Mouse (Mus musculus) thymus, postnatal 10 days (tissue): Measurements from ENCODE around the gene Galnt2.

Experiments
- DNase-seq, 2 experiments: peaks; one replicate each; pipeline ENCODE4 v3.0.0; 2021; ENCODE audit warnings: low spot score in 2 of 2

Galnt2 gene

DNA sequence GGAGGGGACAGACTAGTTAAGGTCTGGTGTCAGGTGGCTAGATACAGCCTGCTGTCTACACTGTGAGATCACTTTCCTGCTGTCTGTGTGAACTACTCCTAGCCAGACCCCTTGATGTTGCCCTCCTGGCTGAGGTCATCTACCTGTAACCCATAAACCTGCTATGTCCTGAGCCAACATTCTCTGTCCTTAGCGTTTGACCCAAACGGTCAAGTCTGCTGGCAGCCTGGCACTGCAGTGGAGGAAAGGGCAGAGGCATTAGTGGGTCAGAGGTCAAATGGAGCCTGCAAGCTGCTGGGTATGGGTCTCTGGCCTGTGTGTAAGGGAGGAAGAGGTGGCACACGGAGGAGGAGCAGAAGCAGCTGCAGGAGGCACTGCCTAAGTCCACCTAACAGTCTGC lies 41.6 kb downstream of the Galnt2 start:
- no peak for DNase-seq

DNA sequence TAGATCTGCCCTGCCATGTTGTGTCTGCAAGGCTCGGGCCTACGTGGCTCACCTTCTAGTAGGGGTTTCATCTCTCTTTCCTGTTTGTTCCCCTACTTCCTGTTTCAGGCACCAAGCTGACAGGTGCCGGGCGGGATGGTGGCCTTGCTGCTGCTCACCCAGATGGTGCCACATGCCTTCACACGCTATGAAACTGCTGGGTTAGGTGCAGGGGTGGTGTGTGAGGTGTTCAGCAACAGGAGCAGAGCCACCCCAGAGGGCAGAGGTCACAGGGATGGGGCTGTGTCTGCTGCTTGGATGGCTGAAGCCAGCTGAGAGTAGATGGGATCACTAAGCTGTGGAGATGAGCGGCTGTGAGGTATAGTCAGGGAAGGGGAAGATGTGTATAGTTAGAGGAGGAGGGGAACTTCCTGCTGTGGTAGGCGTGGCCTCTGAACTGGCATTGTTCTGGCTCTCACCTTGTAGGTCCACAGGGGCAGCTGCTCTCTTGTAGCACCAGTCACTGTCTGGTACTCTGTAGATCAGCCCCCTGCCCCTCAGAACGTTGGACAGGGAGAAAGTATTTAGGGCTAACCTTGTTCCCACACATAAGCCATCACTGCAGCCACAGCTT lies 42.5 kb downstream of the Galnt2 start:
- DNase-seq, result peak; percentile 74 to 82

DNA sequence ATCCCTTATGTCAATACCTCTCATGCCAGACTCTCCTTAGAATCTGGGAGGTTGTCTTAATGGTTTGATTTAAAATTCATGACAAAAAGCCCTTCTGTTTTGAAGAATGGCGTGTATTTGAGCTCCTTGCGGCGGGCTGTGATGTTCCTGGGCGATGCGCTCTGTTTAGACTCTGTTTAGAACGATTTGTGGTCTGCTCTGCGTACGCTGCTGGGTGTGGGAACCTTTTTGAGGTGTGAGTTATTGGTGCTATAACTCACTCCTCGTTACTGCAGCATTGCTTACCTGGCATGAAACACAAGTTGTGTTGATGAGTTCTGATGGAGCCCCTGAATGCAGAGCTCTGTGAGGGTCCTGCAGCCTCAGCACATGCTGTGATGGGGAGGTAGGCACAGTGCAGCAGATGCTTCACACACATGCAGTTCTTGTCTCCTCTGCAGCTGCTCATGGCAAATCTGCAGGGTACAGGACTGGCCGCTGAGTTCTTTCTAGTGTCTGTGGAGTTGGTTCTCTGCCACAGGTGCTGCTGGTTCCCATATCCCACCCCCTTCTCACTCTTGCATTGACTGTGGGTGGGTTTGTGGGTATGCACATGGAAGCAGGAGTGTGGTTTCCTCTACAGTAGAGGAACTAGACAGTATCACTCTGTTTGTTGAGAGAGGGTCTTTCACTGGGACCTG lies 43.4 kb downstream of the Galnt2 start:
- peak; percentile 58 to 67 for DNase-seq

DNA sequence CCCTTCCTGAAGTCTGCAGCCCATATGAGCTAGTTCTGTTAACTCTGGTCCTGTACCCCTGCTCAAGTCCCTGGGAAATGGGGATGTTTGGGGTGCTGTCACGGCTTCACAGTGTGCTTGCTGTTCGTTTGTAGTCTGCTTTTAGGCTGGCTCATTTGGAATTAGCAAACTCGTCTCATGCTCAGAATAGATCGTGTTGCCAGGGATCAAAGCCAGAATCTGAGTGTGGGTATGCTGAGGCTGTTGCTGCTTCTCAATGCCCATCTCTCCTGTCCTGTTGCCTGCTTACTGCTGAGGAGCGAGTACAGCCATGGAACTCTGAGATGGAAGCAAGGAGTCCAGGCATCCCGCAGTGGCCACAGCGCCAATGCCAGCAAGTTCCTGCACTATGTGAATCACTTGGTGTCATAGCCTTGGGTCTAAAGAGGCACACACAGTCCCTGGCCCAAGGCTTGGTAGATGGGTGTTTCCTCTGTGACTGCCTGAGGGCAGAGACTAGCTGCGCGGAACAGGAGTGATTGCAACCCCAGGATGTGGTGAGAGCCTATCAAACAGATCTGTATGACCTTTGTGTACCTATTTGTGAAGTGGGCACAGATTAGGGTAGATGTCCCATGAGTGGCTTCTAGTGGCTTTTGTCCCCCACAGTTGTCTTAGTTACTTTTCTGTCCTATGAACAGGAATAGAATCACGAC lies 44.3 kb downstream of the Galnt2 start:
- DNase-seq, result no peak

DNA sequence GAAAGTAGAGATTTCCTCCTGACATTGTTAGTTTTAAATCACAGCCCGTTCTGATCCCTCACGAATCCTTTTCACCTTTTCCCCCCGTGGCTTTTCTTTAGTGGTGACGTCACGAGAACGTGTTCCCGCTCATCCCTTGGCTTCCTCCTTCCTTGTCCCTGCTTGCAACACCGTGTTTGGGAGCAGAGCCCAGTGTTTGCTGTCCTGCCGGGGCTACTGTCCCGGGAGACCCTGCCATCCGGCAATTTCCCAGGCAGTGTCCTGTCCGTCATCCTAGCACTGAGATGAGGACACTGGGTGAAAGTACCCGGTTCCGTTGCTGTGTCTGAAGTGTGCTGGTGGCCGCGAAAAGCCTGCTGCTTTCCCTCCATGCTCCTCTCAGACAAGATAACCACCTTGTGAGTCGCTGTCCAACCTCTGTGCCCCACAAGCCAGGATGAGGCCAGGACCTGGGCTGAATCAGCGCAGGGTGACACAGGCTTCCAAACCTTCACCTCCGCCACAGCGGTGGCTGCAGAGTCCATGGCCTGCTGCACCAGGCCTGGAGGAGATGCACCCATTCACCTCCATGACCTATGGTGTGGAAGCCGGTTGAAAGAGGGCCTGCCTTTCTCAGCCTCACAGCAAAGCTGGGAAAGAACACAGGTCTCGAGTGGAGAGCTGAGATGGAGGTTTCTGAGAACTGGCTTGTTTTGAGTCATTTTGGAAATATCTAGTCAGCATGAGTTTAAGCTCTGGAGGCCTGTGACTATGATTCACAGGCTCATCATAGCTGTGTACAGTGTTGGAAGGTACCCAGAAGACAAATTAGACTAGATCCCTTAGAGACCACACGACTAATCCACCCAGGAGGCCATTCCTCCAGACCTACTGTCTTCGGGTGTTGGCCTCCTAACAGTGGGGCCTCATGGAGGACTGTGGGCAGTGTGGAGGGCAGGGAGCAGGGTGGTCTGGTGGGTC lies 47.0 kb downstream of the Galnt2 start:
- no peak for DNase-seq

DNA sequence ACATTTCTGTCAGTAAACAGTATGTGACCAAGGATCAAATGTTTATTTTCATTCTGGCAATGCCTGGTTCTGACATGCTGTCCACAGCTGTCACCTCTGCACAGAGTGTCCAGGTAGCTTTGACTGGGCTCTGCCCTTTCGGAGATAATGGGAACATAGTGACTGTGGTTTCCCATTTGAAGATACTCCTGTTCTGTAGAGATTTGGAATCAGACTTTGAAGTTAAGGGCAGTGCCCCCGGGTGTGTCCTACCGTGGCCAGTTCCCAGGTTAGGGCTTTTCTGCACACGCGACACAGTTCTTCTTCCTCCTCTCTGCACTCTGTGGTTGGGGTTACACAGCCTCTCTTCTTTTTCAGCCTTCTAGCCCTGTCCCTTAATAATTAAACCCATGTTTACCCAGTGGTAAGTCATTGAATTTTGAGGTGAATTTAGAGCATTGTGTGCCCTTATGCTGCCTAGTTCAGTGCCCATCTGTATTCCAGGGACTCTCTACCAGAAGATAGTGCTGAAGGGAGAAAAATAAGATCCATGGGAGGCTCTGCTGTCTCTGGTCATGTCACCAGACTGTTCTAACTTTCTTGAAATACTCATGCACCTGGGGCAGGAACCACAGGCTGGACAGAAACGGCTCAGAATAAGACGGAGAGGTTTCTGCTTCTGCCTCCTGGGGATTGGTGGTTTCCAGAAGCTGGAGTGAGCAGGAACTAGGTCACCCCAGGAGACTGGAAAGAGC lies 47.9 kb downstream of the Galnt2 start:
- DNase-seq, result no peak

DNA sequence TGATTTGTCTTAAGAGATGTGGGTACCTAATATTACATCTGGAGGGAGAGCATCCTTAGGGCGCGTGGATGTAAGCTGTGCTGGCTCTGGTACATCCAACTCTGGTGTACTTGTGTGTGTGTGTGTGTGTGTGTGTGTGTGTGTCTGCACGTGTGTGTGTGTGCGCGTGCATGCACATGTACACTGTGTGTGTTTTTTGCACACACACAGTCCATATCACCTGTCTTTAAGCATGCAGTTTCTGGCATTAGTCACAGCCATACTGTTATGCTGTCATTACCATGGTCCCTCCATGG lies 48.4 kb downstream of the Galnt2 start:
- no peak for DNase-seq

DNA sequence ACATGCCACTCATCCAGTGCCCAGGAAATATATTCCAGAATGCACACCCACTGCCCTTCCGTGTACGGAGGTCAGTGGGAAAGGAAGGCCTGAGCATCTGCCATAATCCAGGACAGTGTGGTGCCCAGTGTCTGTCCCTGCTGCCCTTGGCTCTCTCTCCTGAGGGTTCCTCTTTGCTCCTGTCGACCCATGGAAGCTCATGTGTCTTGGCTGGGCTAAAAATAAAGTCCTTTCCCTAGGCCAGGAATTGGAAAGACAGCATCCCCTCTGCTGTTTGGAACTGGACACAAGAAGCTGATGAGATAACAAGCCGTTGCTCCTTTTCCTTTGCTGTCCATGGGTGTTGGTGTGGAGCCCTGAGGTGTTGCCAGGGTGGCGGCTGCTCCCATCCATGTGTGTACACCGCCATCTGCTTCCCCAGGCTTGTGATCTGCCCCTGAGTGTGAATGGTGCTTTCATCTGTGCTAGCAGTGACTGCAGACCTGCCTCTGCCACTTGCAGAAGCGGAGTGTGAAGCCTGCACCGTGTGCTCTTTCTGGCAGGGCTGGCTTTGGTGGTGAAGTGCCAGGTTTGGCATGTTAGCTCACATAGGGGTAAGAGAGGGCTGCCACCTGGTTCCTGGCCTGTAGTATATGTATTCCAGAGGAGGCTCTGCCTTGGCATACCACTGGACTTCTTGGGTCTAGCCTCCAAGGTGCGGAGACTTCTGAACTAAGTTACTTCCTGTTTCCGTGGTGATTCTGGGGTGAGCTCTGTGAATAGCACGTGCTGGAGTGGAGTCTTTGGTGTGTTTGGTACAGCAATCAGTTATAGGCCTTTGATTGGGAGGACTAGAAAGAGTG lies 50.7 kb downstream of the Galnt2 start:
- DNase-seq, result no peak

DNA sequence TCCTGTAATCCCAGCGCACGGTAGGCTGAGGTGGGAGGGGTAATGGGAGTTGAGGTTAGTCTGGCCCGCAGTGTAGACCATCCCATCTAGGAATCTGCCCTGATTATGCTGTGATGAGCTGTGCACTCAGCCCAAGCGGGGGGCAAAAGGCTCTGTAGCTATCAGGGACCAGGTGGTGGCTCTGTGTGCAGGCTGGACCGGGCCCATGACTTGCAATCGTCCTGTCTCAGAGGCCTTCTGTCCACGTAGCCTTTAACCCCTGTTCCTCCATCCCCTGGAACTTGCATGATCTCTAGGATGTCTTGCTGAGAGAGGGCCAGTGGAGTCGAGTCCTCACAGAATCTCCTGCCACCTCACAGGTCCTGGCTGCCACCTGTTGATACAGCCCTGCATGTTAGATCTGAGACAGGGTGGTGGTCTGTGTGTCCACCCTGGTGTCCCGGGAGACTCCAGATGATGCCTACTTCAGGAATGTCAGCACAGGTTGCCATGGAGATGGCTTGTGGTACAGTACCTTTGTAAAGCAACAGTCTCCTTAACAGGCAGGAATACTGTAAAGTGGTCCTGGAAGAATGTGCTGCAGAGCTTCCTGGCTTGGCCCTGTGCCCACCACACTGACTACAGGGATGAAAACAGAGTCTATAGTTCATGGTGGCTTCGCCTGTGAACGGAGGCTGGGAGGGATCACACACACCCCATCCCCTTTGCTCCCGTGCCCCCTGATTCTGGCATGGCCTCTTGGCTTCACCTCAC lies 51.9 kb downstream of the Galnt2 start:
- DNase-seq, result no peak

DNA sequence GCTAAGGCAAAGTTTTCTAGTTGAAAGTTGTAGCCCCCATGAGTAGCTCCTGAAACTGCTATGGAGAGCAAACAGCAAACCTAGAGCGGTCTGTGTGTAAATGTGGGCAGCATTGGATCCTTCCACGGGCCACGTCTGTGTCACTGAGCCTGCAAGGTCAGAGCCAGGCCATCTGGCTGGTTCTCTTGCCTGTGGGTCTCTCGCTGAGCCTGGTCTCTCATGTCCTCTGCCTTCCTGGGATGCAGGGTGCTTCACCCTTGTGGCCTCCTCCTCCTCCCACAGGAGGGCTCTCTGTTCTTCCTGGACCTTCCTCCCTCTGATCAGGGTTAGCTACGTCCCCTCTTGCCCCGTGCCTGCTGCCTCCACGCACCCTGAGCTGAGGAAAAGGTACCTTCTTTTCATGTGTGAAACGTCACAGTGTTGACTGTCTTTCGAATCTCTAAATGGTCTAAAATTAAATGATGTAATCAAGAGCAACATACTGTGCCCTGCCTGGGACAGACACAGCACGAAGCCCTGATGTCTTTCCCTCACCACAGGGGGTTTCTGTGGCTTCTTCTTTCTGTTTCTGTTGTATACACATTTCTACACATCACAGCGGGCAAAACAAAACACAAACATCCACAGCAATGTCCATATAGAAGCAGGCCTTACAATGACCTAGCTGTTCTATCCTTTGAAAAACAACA lies 52.6 kb downstream of the Galnt2 start:
- DNase-seq, result no peak

DNA sequence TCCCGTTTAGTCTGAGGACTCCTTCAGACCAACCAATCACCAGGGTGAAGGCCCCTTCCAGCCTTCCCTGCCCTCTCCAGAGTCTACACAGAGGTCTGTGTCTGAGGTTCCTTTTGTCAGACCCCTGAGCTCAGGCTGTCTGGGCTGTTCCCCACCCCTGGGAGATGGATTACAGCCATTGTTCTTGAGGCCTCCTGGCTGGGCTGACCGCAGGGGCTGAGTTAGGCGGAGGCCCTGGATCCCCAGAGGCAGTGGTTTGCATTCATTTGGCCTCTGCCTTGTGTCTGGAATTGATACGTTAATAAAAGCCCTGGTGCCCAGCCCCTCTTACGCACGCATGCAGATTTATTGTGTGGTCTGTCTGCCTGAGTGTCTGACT lies 53.1 kb downstream of the Galnt2 start:
- DNase-seq, result no peak

DNA sequence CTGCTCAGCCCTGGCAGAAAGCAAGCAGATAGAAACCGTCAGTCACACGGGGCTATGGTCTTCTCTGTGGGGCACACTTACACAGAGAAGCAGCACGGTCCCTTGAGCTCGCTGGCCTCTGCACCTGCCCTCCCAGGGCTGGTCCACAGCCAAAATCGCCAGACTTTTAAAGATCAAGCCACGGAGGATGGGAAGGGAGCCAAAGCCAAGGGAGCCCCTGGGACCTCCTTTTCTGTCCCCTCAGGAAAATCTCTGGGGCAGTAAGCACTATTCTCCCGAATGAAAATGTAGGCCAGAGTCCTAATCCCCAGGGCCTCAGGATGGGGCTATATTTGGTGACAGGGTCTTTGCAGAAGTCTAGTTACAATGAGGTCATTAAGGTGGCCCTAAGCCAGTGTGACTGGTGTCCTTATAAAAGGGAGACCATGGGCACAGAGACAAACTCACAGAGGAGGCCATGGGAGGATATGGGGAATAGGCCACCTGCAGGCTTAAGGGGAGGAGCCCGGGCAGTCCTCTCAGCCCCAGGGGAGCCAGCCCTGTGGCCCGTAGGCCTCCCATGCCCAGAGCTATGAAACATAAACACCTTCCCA lies 53.9 kb downstream of the Galnt2 start:
- no peak for DNase-seq

DNA sequence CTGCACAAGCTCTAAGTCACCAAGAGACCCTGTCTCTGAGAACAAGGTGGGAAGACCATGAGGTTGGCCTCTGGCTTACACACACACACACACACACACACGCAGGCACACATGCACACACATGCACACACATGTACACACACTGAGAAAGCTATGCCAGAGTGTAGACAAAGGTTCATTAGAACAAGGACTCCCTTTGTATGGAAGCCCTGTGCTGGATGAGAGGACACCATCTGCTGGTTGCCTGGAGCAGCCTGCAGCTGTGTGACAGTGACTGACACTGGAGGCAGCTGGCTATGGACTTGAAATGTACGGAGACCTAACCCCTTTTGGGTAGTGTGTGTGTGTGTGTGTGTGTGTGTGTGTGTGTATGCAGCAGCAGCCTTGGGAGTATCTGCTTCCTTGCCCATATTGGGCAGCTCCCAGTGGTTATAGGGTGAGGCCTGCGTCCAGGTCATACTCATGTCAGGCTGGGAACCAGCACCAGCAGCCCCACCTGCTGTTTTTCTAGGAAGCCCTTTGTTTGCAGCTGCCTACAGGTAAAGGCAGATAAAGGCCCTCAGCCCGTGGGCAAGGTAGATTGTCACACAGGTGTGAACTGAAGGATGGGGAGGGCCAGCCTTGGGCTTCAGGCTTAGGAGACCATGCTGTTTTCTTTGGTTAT lies 55.4 kb downstream of the Galnt2 start:
- DNase-seq, result peak in 1 of 2 experiments; percentile 49

DNA sequence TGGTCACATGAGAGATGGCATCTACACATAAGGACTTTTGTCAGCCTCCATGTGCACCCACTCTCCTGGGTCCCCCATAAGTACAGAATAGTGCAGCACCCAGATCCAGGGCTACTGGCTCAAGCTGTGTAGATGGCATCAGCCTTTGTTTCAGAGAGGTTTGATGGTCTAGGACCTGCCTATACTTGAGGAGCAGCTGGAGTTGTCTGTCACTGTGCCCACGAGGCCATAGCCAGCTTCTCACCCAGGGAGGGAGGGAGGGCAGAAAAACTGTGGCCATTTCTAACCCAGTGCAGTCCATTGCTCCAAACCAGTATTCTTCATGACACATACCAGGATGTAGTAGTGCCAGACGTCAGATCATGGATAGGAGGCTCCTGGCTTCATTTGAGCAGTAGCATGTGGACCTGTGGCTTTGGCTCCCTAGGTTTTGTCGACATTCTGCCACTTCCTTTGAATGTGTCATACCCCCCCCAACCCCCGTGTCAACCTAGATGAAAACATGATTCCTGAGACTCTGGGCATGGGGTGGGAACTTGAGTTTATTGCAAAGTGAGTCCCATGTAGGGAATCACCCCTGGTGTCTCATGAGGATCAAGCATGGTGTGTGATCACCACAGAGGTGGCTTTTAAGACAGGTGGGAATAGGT lies 57.1 kb downstream of the Galnt2 start:
- DNase-seq, result no peak

DNA sequence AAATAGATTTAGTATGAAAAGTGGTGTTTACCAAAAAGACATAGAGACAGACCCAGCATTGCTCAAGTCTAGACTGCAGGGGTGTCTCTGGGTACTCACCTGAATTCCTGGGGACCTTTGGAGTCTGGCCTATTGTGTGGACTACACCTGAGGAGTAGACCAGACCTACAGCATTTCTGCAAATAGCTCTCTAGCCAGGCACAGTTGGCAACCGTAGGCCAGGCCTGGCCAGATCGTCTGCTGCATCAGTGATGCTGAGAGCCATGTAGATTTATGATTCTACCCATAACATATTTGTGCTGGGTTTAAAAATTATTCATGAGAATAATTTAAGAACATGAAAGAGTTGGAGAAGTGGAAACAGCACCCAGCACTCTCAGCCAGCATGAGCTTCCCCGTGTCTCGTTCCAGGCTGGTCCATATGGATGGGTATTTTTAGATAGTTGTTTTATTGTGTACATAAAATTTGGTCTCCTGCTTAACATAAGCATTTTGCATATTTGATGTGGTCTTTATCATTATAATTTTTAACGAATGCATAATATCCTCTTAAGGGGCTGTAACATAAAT lies 58.4 kb downstream of the Galnt2 start:
- DNase-seq, result no peak

DNA sequence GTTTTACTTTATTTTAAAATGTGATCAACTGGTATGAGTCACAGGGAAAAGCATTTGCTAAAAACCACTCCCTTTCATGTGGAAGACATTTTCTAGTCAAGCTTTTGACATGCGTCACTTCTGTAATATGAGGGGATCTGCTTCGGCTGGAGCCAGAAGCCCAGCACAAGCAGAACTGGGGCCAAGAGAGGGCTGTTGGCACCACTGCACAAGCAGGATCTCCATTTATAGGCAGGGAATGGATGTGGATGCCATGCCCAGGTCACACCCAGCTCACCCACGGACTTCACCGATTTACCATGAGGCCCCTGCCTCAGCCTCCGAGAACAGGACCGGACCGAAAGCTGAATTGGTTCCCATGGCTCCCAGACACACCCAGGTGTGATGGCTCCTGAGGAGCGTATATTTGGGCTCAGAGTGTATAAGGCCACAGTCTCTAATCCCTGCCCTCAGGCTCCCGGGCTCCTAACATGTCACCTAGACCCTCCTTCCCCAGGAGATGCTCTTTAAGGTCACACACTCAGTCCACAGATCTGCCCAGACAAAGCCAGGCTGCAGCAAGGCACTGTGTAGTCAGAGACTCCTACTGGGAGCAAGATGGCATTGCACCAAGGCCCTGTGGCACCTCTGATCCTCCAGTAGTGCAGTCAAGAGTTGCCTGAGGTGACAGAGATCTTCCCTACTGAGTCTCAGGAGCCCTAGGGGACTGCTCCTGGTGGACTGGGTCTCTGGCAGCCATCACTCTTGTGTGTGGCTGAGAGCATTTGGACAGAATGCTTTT lies 59.9 kb downstream of the Galnt2 start:
- DNase-seq, result no peak

DNA sequence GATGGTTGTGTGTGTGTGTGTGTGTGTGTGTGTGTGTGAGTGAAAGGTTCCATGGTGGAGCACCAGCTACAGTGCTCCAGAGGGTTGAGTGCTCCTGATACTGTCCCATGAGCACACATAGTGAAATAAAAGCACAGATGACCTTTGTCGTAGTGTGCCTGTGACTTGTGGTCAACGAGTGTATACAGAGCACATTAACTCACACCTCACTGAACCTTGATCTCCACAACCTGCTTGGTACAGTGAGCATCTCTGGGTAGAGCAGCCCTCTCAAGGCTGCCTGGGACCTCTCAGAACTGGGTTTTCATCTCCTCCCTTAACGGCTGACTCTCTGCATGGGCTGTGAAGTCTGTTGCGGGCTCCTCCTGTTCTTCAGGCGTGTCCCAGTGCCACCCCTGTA lies 60.5 kb downstream of the Galnt2 start:
- DNase-seq, result no peak
